Mouse (Mus musculus) forebrain, embryonic 11.5 days (tissue): Measurements from ENCODE around the gene 4930519P11Rik. TPM values are rescaled to one million over a fixed set of nuclear protein-coding genes. Genes with fewer than 3 reads are reported as not detected.

Experiments used
- ATAC-seq: fragments of 200-750 bp; cut with Nextera tagmentation; replicated peaks from 2 replicates; pipeline ENCODE4 v1.8.0; 2017; ENCODE audit warnings: moderate TSS enrichment; ENCODE audit not compliant: low FRiP score
- DNase-seq: peaks from one replicate; pipeline ENCODE4 v3.0.0-alpha.2; 2017; ENCODE audit warnings: low spot score
- H3K27ac ChIP-seq: fragments of 300-500 bp; sonication (generic); 2 replicates; pipeline ENCODE4 v1.5.1; 2014; ENCODE audit warnings: low read depth, low read length
- H3K27me3 ChIP-seq: fragments of 300-500 bp; sonication (generic); 2 replicates; pipeline ENCODE4 v1.6.1; 2014; ENCODE audit warnings: mild to moderate bottlenecking, low read length, mixed read lengths; ENCODE audit not compliant: control insufficient read depth, insufficient read depth
- H3K36me3 ChIP-seq: fragments of 300-500 bp; sonication (generic); 2 replicates; pipeline ENCODE4 v1.6.1; 2014; ENCODE audit warnings: mild to moderate bottlenecking, low read length, moderate library complexity, mixed read lengths; ENCODE audit not compliant: control insufficient read depth, insufficient read depth
- H3K4me1 ChIP-seq: fragments of 300-500 bp; sonication (generic); replicated peaks from 2 replicates; pipeline ENCODE4 v1.6.1; 2014; ENCODE audit warnings: low read length, mixed read lengths; ENCODE audit not compliant: control insufficient read depth, insufficient read depth
- H3K4me2 ChIP-seq: fragments of 300-500 bp; sonication (generic); 2 replicates; pipeline ENCODE4 v1.6.1; 2014; ENCODE audit warnings: low read depth, mild to moderate bottlenecking, low read length, moderate library complexity, mixed read lengths; ENCODE audit not compliant: severe bottlenecking
- H3K4me3 ChIP-seq: fragments of 300-500 bp; sonication (generic); 2 replicates; pipeline ENCODE4 v1.5.1; 2014; ENCODE audit warnings: low read depth, low read length
- H3K9ac ChIP-seq: fragments of 300-500 bp; sonication (generic); 2 replicates; pipeline ENCODE4 v1.6.1; 2014; ENCODE audit warnings: low read length
- H3K9me3 ChIP-seq: fragments of 300-500 bp; sonication (generic); 2 replicates; pipeline ENCODE4 v1.6.1; 2016; ENCODE audit warnings: low read length, mixed read lengths; ENCODE audit not compliant: control insufficient read depth
- WGBS: fragments of 180-500 bp; shearing (Covaris S2); extraction: QIAGEN DNeasy Blood & Tissue Kit; methylation state at CpG from one replicate; pipeline ENCODE4 v1.1.7; 2014; 5-methylcytosine and 5-hydroxymethylcytosine counted together
- polyA plus RNA-seq: library from polyadenylated mRNA; unstranded; fragments of >200 nt; fragmentation: Nextera tagmentation; extraction: Ambion mirVana; gene quantifications from 2 replicates; pipeline ENCODE4 v1.2.1, GENCODE M21; 2014

Gene 4930519P11Rik
- polyA plus RNA-seq, 1 experiment from 2014 or later, result not detected

- Histone ChIP-seq H3K9me3 (no peaks in the 10 kb centered on the region), H3K4me1 (peaks cover 7% of the 10 kb centered on the region; the same call in 1 of the 2 replicates), H3K36me3 (no peaks in the 10 kb centered on the region), H3K4me3 (no peak overlapping the region), H3K27me3 (no peaks in the 10 kb centered on the region), H3K27ac (no peak overlapping the region), H3K4me2 (no peak overlapping the region), H3K9ac (no peak overlapping the region)
- 66% methylated on average over 6 of the region's 6 CpGs for WGBS
- DNase-seq (no peak), ATAC-seq (no peak)
Measured at GRCm38 (mm10) chr2:154600586-154600985, 12.7 kb downstream of the 4930519P11Rik start.

- DNase-seq (no peak), ATAC-seq (no peak)
- Histone ChIP-seq H3K27ac (no peak overlapping the region), H3K36me3 (no peaks in the 10 kb centered on the region), H3K9me3 (no peaks in the 10 kb centered on the region), H3K27me3 (no peaks in the 10 kb centered on the region), H3K4me1 (no peaks in the 10 kb centered on the region), H3K4me2 (no peak overlapping the region), H3K4me3 (no peak overlapping the region), H3K9ac (no peak overlapping the region)
- WGBS, result 85% methylated on average over 3 of the region's 3 CpGs
Measured at GRCm38 (mm10) chr2:154597399-154597798, 15.8 kb downstream of the 4930519P11Rik start.

- Histone ChIP-seq H3K27me3 (no peaks in the 10 kb centered on the region), H3K9me3 (no peaks in the 10 kb centered on the region), H3K36me3 (no peaks in the 10 kb centered on the region), H3K4me1 (no peaks in the 10 kb centered on the region), H3K9ac (no peak overlapping the region), H3K27ac (no peak overlapping the region), H3K4me2 (no peak overlapping the region), H3K4me3 (no peak overlapping the region)
- ATAC-seq (no peak), DNase-seq (no peak)
- 93% methylated on average over 5 of the region's 5 CpGs for WGBS
Measured at GRCm38 (mm10) chr2:154595775-154596174, 17.5 kb downstream of the 4930519P11Rik start.

GRCm38 (mm10) chr2:154593025-154593424 lies 20.2 kb downstream of the 4930519P11Rik start:
- Histone ChIP-seq H3K4me2 (no peak overlapping the region), H3K9me3 (no peaks in the 10 kb centered on the region), H3K9ac (no peak overlapping the region), H3K27ac (no peak overlapping the region), H3K27me3 (no peaks in the 10 kb centered on the region), H3K4me3 (no peak overlapping the region), H3K4me1 (no peaks in the 10 kb centered on the region), H3K36me3 (no peaks in the 10 kb centered on the region)
- no peak for DNase-seq
- ATAC-seq, result no peak
- WGBS, result 64% methylated on average over 3 of the region's 3 CpGs

- 86% methylated on average over 3 of the region's 3 CpGs for WGBS
- ATAC-seq (no peak), DNase-seq (no peak)
- Histone ChIP-seq H3K4me2 (no peak overlapping the region), H3K36me3 (no peaks in the 10 kb centered on the region), H3K27me3 (no peaks in the 10 kb centered on the region), H3K9ac (no peak overlapping the region), H3K4me1 (no peaks in the 10 kb centered on the region), H3K4me3 (no peak overlapping the region), H3K9me3 (no peaks in the 10 kb centered on the region), H3K27ac (no peak overlapping the region)
Measured at GRCm38 (mm10) chr2:154591239-154591638, 22.0 kb downstream of the 4930519P11Rik start.

GRCm38 (mm10) chr2:154589051-154589450 lies 24.2 kb downstream of the 4930519P11Rik start:
- 86% methylated on average over 4 of the region's 4 CpGs for WGBS
- H3K4me2 ChIP-seq, result no peak overlapping the region
- H3K9me3 ChIP-seq, result no peaks in the 10 kb centered on the region
- no peak overlapping the region for H3K9ac ChIP-seq
- no peaks in the 10 kb centered on the region for H3K36me3 ChIP-seq
- H3K4me3 ChIP-seq, result no peak overlapping the region
- no peaks in the 10 kb centered on the region for H3K4me1 ChIP-seq
- H3K27me3 ChIP-seq, result no peaks in the 10 kb centered on the region
- no peak for DNase-seq
- ATAC-seq, result no peak
- no peak overlapping the region for H3K27ac ChIP-seq

- peak; percentile 75 for DNase-seq
- Histone ChIP-seq H3K9me3 (no peaks in the 10 kb centered on the region), H3K4me3 (no peak overlapping the region), H3K9ac (no peak overlapping the region), H3K4me1 (no peaks in the 10 kb centered on the region), H3K4me2 (no peak overlapping the region), H3K36me3 (no peaks in the 10 kb centered on the region), H3K27me3 (no peaks in the 10 kb centered on the region), H3K27ac (no peak overlapping the region)
- ATAC-seq, result no peak
- WGBS, result 68% methylated on average over 5 of the region's 5 CpGs
Measured at GRCm38 (mm10) chr2:154586405-154586804, 26.8 kb downstream of the 4930519P11Rik start.

GRCm38 (mm10) chr2:154584931-154585601 lies 28.2 kb downstream of the 4930519P11Rik start:
- Histone ChIP-seq H3K9me3 (no peaks in the 10 kb centered on the region), H3K4me3 (no peak overlapping the region), H3K27me3 (no peaks in the 10 kb centered on the region), H3K4me1 (no peaks in the 10 kb centered on the region), H3K27ac (no peak overlapping the region), H3K9ac (no peak overlapping the region), H3K36me3 (no peaks in the 10 kb centered on the region), H3K4me2 (no peak overlapping the region)
- WGBS, result 78% methylated on average over 17 of the region's 17 CpGs
- DNase-seq, result no peak
- ATAC-seq, result no peak
